Mouse (Mus musculus): ENCODE measurements around the gene Pds5b. TPM values are rescaled to one million over a fixed set of nuclear protein-coding genes. Genes with fewer than 3 reads are reported as not detected.
"Not testable (repeated sequence)": the region's sequence is repeated elsewhere in the genome, so short reads cannot be mapped to it uniquely, and the experiment has no call there.

Pds5b gene
- polyA plus RNA-seq, 1 experiment from 2014 or later = 44.0 TPM

DNA sequence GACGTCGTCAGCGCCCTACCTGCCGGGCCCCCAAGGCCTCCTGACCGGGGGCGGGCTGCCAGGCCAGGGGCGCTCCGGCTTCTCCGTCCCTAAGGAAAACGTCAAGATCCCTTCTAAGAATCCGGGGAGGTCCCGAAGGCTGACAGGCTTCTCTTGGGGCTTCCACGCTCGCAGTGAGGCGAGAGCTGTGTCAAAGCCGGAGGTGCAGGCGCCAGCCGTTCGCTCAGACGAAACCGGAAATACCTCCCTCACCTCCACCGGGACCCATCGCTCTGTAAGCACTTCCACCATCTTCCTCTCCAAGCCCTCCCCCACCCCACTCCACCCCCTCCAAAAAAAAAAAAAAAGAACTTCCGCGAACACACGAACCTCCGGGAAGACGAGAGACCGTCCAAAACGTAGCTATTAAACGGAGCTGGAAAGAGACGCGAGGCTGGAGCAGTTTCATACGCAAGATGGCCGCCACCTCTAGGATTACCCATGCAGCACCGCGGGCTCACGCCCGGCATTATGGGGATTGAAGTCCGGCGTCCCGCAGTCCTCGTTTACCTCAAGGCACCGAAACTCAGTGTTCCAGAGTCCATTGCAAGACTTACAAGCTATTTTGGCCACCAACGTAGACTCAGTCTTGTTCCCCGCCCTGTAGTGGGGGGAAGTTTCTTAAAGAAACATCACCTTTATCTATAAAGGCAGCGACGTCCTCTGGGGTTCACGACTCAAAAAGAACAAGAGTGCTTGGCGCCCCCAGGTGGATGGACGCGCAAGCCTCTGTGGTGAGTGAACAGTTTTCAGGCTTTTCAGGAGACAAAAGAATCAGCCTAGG, 8.2 kb upstream of the Pds5b start:
- H3K4me2 ChIP-seq (replicated peaks) = peak overlapping the region; percentile 81
- ATAC-seq (ENCODE audit: low FRiP score, low read depth) = peak; percentile 99

DNA sequence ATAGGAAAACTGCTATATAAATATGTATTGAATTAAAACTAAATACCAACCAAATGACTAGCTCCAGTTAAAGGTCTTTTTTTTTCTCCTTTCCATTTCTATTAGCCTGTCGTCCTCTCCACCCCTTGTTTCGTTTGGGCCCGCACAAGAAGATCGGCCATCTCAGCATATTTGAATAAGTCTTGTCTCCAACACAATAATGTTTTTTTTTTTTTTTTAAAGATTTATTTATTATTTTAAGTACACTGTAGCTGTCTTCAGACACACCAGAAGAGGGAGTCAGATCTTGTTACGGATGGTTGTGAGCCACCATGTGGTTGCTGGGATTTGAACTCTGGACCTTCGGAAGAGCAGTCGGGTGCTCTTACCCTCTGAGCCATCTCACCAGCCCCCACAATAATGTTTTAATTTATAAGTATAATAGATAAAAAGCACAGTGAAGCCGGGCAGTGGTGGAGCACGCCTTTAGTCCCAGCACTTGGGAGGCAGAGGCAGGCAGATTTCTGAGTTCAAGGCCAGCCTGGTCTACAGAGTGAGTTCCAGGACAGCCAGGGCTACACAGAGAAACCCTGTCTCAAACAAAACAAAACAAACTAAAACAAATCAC, 7.3 kb upstream of the Pds5b start, which contains the start of gene N4bp2l2:
Gene N4bp2l2, minus strand, starts transcription at position 51 of the 607 bp plus-strand sequence.
- not testable (repeated sequence) for ATAC-seq (ENCODE audit: low FRiP score, low read depth)

More for the DNA sequence above, 8.2 kb upstream of the Pds5b start:
- Histone ChIP-seq H3K4me3 (peak overlapping the region; percentile 65), H3K27me3 (no peaks in the 10 kb centered on the region), H3K9ac (replicated peaks) (peak overlapping the region; percentile 79), H3K9me3 (no peaks in the 10 kb centered on the region), H3K4me1 (peaks cover 16% of the 10 kb centered on the region; the same call in 1 of the 2 replicates), H3K27ac (replicated peaks) (peak overlapping the region; percentile 89), H3K36me3 (peaks cover 17% of the 10 kb centered on the region)
- WGBS = under 1% methylated on average over 52 of the region's 52 CpGs

DNA sequence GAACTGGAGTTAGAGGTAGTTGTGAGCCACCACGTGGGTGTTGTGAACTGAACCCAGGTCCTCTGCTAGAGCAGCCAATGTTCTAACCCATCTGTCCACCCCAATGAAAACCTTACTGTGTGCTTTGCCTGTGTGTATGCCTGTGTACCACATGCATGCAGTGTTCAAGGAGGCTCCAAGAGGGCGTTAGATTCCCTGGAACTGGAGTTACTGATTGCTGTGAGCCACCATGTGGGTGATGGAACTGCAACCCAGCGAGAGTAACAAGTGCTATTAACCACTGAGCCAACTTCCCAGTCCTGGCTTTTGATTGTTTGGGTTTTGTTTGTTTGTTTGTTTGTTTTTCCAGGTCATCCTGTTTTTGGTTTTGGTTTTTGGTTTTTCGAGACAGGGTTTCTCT, 4.8 kb upstream of the Pds5b start:
- H3K4me3 ChIP-seq = no peak overlapping the region
- H3K27me3 ChIP-seq = no peaks in the 10 kb centered on the region
- no peak for ATAC-seq (ENCODE audit: low FRiP score, low read depth)
- 65% methylated on average over 4 of the region's 4 CpGs for WGBS
- no peak overlapping the region for H3K9ac ChIP-seq (replicated peaks)
- H3K4me1 ChIP-seq = peaks cover 3% of the 10 kb centered on the region; the same call in 1 of the 2 replicates
- H3K4me2 ChIP-seq (replicated peaks) = no peak overlapping the region
- H3K9me3 ChIP-seq = no peaks in the 10 kb centered on the region
- no peaks in the 10 kb centered on the region for H3K36me3 ChIP-seq
- no peak overlapping the region for H3K27ac ChIP-seq (replicated peaks)

More for the DNA sequence above, 7.3 kb upstream of the Pds5b start, which contains the start of gene N4bp2l2:
- peak within 1 kb of the TSS; percentile 79 for H3K9ac ChIP-seq (replicated peaks)
- 89% methylated on average over 9 of the region's 9 CpGs for WGBS
- not testable (repeated sequence) for H3K9me3 ChIP-seq, H3K27me3 ChIP-seq
- peak within 1 kb of the TSS; percentile 65 for H3K4me3 ChIP-seq
- H3K27ac ChIP-seq (replicated peaks) = peak within 1 kb of the TSS; percentile 89
- H3K4me2 ChIP-seq (replicated peaks) = peak within 1 kb of the TSS; percentile 81
- H3K36me3 ChIP-seq = peaks cover 11% of the 10 kb centered on the region
- H3K4me1 ChIP-seq = peaks cover 11% of the 10 kb centered on the region; the same call in 1 of the 2 replicates

DNA sequence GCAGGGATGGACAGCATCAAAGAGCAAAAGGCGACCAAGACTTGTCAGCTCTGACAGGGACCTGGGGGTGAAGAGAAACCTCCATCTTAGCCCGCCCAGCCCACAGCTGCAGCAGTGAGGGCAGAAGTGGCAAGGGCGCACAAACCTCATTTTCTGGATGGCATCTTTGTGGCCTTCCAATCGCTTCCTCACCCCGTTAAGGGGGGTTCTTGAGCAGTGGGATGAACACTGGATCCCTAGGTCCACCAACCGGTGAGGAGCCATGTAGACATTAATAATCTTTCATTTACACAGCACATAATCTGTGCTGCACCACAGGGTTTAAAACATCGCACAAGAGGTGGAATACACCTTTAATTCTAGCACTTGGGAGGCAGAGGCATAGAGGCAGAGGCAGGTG, 1.2 kb upstream of the Pds5b start:
- 94% methylated on average over 7 of the region's 7 CpGs for WGBS
- no peak for ATAC-seq (ENCODE audit: low FRiP score, low read depth)
- peaks cover 15% of the 10 kb centered on the region for H3K4me1 ChIP-seq
- H3K9me3 ChIP-seq = no peaks in the 10 kb centered on the region
- no peak overlapping the region for H3K27ac ChIP-seq (replicated peaks)
- H3K27me3 ChIP-seq = no peaks in the 10 kb centered on the region
- no peak overlapping the region for H3K9ac ChIP-seq (replicated peaks)
- no peak overlapping the region for H3K4me2 ChIP-seq (replicated peaks)
- H3K4me3 ChIP-seq = no peak overlapping the region
- H3K36me3 ChIP-seq = no peaks in the 10 kb centered on the region

DNA sequence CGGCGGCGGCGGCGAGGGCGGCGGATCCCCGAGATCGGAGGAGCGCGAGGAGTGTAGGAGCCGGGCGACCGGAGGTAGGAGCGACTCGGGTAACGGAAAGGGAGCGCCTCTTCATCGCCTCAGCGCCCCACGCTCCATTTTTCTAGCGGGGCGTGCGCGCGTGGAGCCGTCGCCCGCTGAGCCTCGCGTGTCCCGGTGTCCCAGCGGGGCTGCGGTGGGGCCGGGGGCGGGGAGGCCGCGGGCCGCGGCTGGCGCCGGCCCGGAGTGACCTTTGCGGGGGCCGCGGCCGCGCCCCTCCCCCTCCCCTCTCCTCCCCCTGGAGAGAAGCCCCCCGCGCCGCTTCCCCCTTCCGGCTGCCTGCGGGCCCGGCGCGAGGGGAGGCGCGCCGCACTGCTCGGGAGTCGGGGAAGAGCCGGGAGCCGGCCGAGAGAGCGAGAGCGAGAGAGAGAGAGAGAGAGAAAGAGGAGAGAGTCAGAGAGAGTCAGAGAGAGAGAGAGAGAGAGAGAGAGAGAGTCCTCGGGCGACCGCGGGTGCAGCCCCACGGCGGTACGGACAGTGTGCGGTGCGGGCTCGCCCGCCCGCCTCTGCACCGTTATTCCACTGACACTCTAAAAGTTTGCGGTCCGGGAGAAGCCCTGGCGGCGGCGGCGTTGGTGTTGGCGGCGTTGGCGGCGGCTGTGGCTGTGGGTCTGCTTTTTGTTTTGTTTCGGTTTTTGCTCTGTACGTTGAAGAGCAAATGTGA, 512 bp downstream of the Pds5b start:
- Histone ChIP-seq H3K9ac (replicated peaks) (peak overlapping the region; percentile 95), H3K4me3 (peak overlapping the region; percentile 96), H3K4me1 (peaks cover 15% of the 10 kb centered on the region), H3K36me3 (no peaks in the 10 kb centered on the region), H3K9me3 (no peaks in the 10 kb centered on the region), H3K27me3 (no peaks in the 10 kb centered on the region), H3K27ac (replicated peaks) (peak overlapping the region; percentile 98), H3K4me2 (replicated peaks) (peak overlapping the region; percentile 61)
- 1% methylated on average over 53 of the region's 91 CpGs for WGBS
- peak; percentile 69 for ATAC-seq (ENCODE audit: low FRiP score, low read depth)

DNA sequence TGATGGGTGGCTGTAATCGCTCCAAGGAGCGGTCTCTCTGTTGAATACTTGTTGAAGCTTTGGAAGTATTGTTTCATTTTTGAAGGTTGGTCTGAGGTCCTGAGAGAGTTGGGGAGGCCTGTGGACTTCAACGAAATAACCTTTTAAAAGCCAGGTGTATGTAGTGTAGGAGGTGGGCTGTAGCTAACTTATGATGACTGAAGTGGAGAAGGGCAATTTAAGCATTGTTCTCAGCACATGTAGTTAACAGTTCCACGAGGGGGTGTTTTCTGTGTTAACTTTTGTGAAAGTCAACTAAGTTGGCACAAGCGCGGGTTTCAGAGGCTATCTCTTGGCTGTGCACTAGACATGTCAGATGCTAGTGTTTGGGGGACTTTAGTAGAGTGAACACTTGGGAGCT, 1.3 kb downstream of the Pds5b start:
- H3K36me3 ChIP-seq = no peaks in the 10 kb centered on the region
- H3K4me3 ChIP-seq = peak overlapping the region; percentile 96
- peak overlapping the region; percentile 61 for H3K4me2 ChIP-seq (replicated peaks)
- peak overlapping the region; percentile 95 for H3K9ac ChIP-seq (replicated peaks)
- WGBS = 64% methylated on average over 6 of the region's 6 CpGs
- H3K27me3 ChIP-seq = no peaks in the 10 kb centered on the region
- H3K27ac ChIP-seq (replicated peaks) = peak overlapping the region; percentile 98; the same call in 1 of the 2 replicates
- peaks cover 15% of the 10 kb centered on the region for H3K4me1 ChIP-seq
- H3K9me3 ChIP-seq = no peaks in the 10 kb centered on the region
- ATAC-seq (ENCODE audit: low FRiP score, low read depth) = no peak

DNA sequence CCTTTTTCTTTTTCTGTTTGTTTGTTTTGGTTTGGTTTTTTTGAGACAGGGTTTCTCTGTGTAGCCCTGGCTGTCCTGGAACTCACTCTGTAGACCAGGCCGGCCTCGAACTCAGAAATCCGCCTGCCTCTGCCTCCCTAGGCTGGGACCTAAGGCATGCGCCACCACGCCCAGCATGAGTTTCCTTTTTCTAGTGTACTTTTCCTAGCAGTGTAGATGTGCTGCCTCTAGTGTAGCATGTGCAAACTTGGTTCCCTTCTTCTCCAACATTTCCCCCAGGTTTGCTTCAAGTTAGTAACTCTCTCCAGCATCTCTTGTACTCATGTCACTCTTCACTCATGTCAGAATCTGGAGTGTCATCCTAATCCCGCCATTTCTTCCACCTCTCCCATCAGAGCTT, 9.3 kb downstream of the Pds5b start:
- H3K4me1 ChIP-seq = not testable (repeated sequence)

DNA sequence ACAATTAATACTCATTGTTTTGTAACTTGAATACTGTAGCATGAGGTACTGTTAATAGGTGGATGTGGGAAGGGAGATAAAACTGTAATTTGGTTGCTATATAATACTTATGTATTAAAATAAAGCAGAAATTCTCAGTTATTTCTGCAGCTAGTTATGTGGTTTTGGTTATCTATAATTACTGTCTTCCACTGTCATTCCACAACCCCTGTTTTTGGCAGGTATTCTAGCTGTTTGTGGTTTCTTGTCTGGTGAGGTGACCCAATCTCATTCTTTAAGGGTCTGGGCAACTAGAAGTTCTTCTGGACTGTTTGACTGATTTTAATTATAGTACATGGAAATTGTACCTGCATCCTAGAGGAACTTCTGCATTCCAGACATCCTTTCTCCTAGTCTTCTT, 17.1 kb downstream of the Pds5b start:
- Histone ChIP-seq H3K36me3 (peaks cover 8% of the 10 kb centered on the region), H3K9me3 (peaks cover 6% of the 10 kb centered on the region; the same call in 1 of the 2 replicates), H3K4me2 (replicated peaks) (no peak overlapping the region), H3K9ac (replicated peaks) (no peak overlapping the region), H3K27ac (replicated peaks) (no peak overlapping the region), H3K4me1 (no peaks in the 10 kb centered on the region), H3K4me3 (no peak overlapping the region), H3K27me3 (no peaks in the 10 kb centered on the region)
- no peak for ATAC-seq (ENCODE audit: low FRiP score, low read depth)

More for the DNA sequence above, 9.3 kb downstream of the Pds5b start:
- not testable (repeated sequence) for H3K4me2 ChIP-seq (replicated peaks); H3K9ac ChIP-seq (replicated peaks); H3K9me3 ChIP-seq; H3K36me3 ChIP-seq; H3K27me3 ChIP-seq; H3K4me3 ChIP-seq; ATAC-seq (ENCODE audit: low FRiP score, low read depth); H3K27ac ChIP-seq (replicated peaks)
- WGBS = 94% methylated on average over 6 of the region's 6 CpGs

DNA sequence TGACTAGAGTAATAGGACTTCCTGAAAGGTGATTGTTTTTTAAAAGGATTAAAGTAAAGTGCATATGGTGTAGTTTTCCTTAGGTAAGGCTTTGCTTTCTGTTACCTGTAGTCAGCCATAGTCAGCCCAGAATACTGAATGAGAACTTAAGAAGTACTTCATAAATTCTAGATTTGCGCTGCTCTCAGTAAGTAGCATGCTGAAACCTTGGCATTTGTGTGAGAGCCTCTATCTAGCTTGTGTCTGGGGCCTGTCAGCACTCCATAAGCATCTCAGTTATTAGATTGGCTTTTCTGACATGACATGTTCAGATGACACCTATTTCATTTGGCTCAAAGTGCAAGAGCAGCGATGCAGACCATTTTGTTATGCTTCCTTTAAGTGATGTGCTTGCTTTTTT, 19.7 kb downstream of the Pds5b start:
- H3K36me3 ChIP-seq = peaks cover 18% of the 10 kb centered on the region
- WGBS = 98% methylated on average over 2 of the region's 2 CpGs
- H3K9ac ChIP-seq (replicated peaks) = no peak overlapping the region
- no peaks in the 10 kb centered on the region for H3K4me1 ChIP-seq
- no peak overlapping the region for H3K4me2 ChIP-seq (replicated peaks)
- no peaks in the 10 kb centered on the region for H3K27me3 ChIP-seq
- H3K4me3 ChIP-seq = no peak overlapping the region
- no peak for ATAC-seq (ENCODE audit: low FRiP score, low read depth)
- H3K9me3 ChIP-seq = peaks cover 6% of the 10 kb centered on the region; the same call in 1 of the 2 replicates
- no peak overlapping the region for H3K27ac ChIP-seq (replicated peaks)

DNA sequence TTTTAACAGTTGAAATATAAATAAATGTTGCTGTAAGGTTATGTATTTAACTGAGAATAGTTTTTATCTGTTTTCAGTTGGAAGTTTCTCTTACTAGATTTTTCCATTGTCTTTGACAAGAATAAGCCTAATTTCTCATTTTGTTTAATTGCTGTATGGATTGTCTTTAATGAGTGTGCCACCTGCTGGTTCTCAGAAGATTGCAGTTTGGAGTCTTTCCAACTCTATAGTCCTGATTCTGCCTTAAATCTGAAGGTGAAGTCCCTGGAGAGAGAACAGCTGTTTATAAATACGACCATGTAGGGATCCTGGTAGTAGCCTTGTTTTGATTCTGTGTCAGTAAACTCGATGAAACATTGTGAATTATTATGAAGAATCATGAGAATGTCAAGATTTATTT, 29.2 kb downstream of the Pds5b start:
- no peaks in the 10 kb centered on the region for H3K4me1 ChIP-seq
- H3K9ac ChIP-seq (replicated peaks) = no peak overlapping the region
- H3K9me3 ChIP-seq = no peaks in the 10 kb centered on the region
- H3K27me3 ChIP-seq = no peaks in the 10 kb centered on the region
- peaks cover 5% of the 10 kb centered on the region; the same call in 1 of the 2 replicates for H3K36me3 ChIP-seq
- no peak overlapping the region for H3K4me2 ChIP-seq (replicated peaks)
- ATAC-seq (ENCODE audit: low FRiP score, low read depth) = no peak
- H3K27ac ChIP-seq (replicated peaks) = no peak overlapping the region
- no peak overlapping the region for H3K4me3 ChIP-seq
- 78% methylated on average over 2 of the region's 2 CpGs for WGBS

DNA sequence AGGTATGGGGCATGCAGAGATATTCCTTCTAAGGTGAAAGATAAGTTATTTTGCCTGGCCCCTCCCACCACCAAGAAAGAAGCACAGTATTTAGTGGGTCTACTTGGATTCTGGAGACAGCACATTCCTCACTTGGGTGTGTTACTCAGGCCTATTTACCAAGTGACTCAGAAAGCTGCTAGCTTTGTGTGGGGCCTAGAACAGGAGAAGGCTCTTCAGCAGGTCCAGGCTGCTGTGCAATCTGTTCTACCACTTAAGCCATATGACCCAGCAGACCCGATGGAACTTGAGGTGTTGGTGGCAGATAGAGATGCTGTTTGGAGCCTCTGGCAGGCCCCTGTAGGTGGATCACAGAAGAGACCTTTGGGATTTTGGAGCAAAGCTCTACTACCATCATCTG, 33.1 kb downstream of the Pds5b start:
- H3K36me3 ChIP-seq; ATAC-seq (ENCODE audit: low FRiP score, low read depth); H3K27me3 ChIP-seq; H3K9me3 ChIP-seq; H3K4me3 ChIP-seq; H3K27ac ChIP-seq (replicated peaks); H3K4me2 ChIP-seq (replicated peaks); H3K4me1 ChIP-seq; H3K9ac ChIP-seq (replicated peaks): not testable (repeated sequence)
- 96% methylated on average over 1 of the region's 1 CpGs for WGBS

DNA sequence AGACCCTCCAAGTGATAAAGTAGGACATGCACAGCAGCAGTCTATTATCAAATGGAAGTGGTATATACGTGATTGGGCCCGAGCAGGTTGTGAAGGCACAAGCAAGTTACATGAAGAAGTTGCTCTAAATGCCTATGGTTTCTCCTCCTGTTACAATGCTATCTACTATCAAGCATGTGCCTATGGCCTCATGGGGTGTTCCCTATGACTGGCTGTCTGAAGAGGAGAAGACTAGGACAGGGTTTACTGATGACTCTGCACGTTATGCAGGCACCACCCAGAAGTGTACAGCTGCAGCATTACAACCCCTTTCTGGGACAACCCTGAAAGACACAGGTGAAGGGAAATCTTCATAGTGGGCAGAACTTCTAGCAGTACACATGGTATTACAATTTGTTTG, 33.6 kb downstream of the Pds5b start:
- H3K9me3 ChIP-seq; H3K4me2 ChIP-seq (replicated peaks); H3K4me3 ChIP-seq; H3K27ac ChIP-seq (replicated peaks); H3K36me3 ChIP-seq; H3K9ac ChIP-seq (replicated peaks); H3K27me3 ChIP-seq; ATAC-seq (ENCODE audit: low FRiP score, low read depth); H3K4me1 ChIP-seq: not testable (repeated sequence)
- 95% methylated on average over 3 of the region's 3 CpGs for WGBS
